33 mouse cellular contexts compared by ENCODE assay signal in the genomic region with DNA sequence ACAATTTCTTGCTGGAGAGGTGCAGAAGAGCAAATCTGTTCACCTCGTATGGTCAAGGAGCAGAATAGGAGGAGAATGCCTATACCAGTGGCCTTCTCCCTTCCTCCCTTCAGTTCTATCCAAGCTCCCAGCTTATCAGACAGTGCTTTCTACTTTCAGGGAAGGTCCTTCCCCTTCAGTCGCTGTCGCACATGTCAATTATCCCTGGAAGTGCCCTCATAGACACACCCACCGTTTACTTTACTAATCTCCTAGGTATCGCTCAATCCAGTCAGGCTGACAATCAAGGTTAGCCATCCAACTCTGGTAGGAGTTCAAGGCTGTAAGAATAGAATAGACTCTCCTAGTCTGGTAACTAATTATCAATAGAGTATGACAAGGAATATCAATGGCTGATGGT.
"Had no signal": no experiment of that assay in that cellular context is flagged by ENCODE, and none has a peak within 500 bp of the region (broad histone marks: within the 10 kb centered on the region; RNA-seq: fewer than 3 reads in every experiment).

No protein-coding gene starts in this region.

- H3K36me3 ChIP-seq: heart, embryonic 10.5 days; heart, embryonic 12.5 days; heart, embryonic 13.5 days; heart, embryonic 15.5 days; hindbrain, embryonic 10.5 days; hindbrain, embryonic 12.5 days; hindbrain, embryonic 15.5 days; kidney, embryonic 15.5 days had no signal

- ATAC-seq: hindbrain, embryonic 16.5 days; hindbrain, postnatal 0 days; inflammation-experienced regulatory T-cells, adult 6 months had no signal

- H3K9me3 ChIP-seq: heart, embryonic 10.5 days; heart, embryonic 12.5 days; heart, embryonic 13.5 days; heart, embryonic 15.5 days; hindbrain, embryonic 10.5 days; hindbrain, embryonic 12.5 days; hindbrain, embryonic 15.5 days; kidney, embryonic 15.5 days had no signal

- H3K27me3 ChIP-seq: heart, embryonic 12.5 days; heart, embryonic 13.5 days; heart, embryonic 15.5 days; hindbrain, embryonic 12.5 days; hindbrain, embryonic 15.5 days; kidney, embryonic 15.5 days had no signal

- H3K4me1 ChIP-seq: kidney, embryonic 15.5 days had no signal

- DNase-seq: heart, adult 2 months; heart, postnatal 10 days; heart, postnatal 14 days; heart, postnatal 36 days; heart, postnatal 4 days; kidney, adult 11 months; kidney, adult 18-20 months; kidney, adult 2 months; kidney, adult 8-10 months; kidney, adult 9 months; kidney, postnatal 10 days; kidney, postnatal 14 days; kidney, postnatal 25 days; kidney, postnatal 36 days; kidney, postnatal 4 days; layer of hippocampus, adult 9-11 months; layer of hippocampus, postnatal 36 days had no signal

- H3K4me2 ChIP-seq: heart, embryonic 11.5 days; heart, embryonic 12.5 days; heart, embryonic 13.5 days; heart, embryonic 15.5 days; hindbrain, embryonic 12.5 days; hindbrain, embryonic 14.5 days; hindbrain, embryonic 15.5 days; kidney, embryonic 15.5 days had no signal

- H3K4me3 ChIP-seq: heart, adult 2 months; heart, embryonic 10.5 days; heart, embryonic 12.5 days; heart, embryonic 13.5 days; heart, embryonic 15.5 days; hindbrain, embryonic 10.5 days; hindbrain, embryonic 12.5 days; hindbrain, embryonic 15.5 days; kidney, embryonic 15.5 days; layer of hippocampus, adult 2 months; left cerebral cortex, adult 2 months had no signal

- H3K9ac ChIP-seq: heart, embryonic 12.5 days; heart, embryonic 13.5 days; heart, embryonic 15.5 days; hindbrain, embryonic 12.5 days; hindbrain, embryonic 14.5 days; hindbrain, embryonic 15.5 days; kidney, embryonic 15.5 days had no signal

- H3K27ac ChIP-seq: heart, adult 2 months; heart, embryonic 10.5 days; heart, embryonic 13.5 days; heart, embryonic 15.5 days; hindbrain, embryonic 10.5 days; hindbrain, embryonic 14.5 days; hindbrain, embryonic 15.5 days; hindbrain, postnatal 0 days; kidney, embryonic 15.5 days; kidney, postnatal 0 days; layer of hippocampus, adult 2 months; left cerebral cortex, adult 2 months had no signal
